Mouse (Mus musculus): ENCODE data around the gene Sptbn4. TPM values are rescaled to one million over a fixed set of nuclear protein-coding genes. Genes with fewer than 3 reads are reported as not detected.

The Sptbn4 gene
- polyA plus RNA-seq, 1 experiment: 0.09 TPM

GRCm38 (mm10) chr7:27433794-27434193, 13.7 kb downstream of the Sptbn4 start:
- TF ChIP-seq POLR2A (IDR thresholded peaks at IDR 0.05; ENCODE audit: low read depth, low read length): no peak
- TF ChIP-seq CTCF (conservative IDR thresholded peaks at IDR 0.05; ENCODE audit: insufficient read depth, insufficient read length, low read depth, low read length): no peak
- H3K4me1 ChIP-seq (ENCODE audit: control insufficient read depth, insufficient read depth, low read length): no peaks in the 10 kb centered on the region
- no peak overlapping the region for H3K27ac ChIP-seq (ENCODE audit: insufficient read depth, low read depth, low read length)
- no peak for DNase-seq
- no peaks in the 10 kb centered on the region for H3K27me3 ChIP-seq (replicated peaks; ENCODE audit: control insufficient read depth, insufficient read depth, low read length)
- no peak overlapping the region for H3K4me3 ChIP-seq (ENCODE audit: insufficient read depth, low read depth, low read length)
- H3K36me3 ChIP-seq (ENCODE audit: control insufficient read depth, insufficient read depth, low read length): no peaks in the 10 kb centered on the region
- 12% methylated on average over 10 of the region's 10 CpGs for WGBS

GRCm38 (mm10) chr7:27433349-27433748, 14.1 kb downstream of the Sptbn4 start:
- H3K27me3 ChIP-seq (replicated peaks; ENCODE audit: control insufficient read depth, insufficient read depth, low read length): no peaks in the 10 kb centered on the region
- WGBS: 35% methylated on average over 10 of the region's 10 CpGs
- H3K36me3 ChIP-seq (ENCODE audit: control insufficient read depth, insufficient read depth, low read length): no peaks in the 10 kb centered on the region
- H3K27ac ChIP-seq (ENCODE audit: insufficient read depth, low read depth, low read length): no peak overlapping the region
- H3K4me3 ChIP-seq (ENCODE audit: insufficient read depth, low read depth, low read length): no peak overlapping the region
- DNase-seq: no peak
- TF ChIP-seq POLR2A (IDR thresholded peaks at IDR 0.05; ENCODE audit: low read depth, low read length) (no peak), CTCF (conservative IDR thresholded peaks at IDR 0.05; ENCODE audit: insufficient read depth, insufficient read length, low read depth, low read length) (no peak)
- H3K4me1 ChIP-seq (ENCODE audit: control insufficient read depth, insufficient read depth, low read length): no peaks in the 10 kb centered on the region

GRCm38 (mm10) chr7:27429135-27429534, 18.4 kb downstream of the Sptbn4 start:
- no peak for DNase-seq
- TF ChIP-seq CTCF (conservative IDR thresholded peaks at IDR 0.05; ENCODE audit: insufficient read depth, insufficient read length, low read depth, low read length) (no peak), POLR2A (IDR thresholded peaks at IDR 0.05; ENCODE audit: low read depth, low read length) (no peak)
- WGBS: 65% methylated on average over 2 of the region's 2 CpGs
- Histone ChIP-seq H3K4me3 (ENCODE audit: insufficient read depth, low read depth, low read length) (no peak overlapping the region), H3K27ac (ENCODE audit: insufficient read depth, low read depth, low read length) (no peak overlapping the region), H3K36me3 (ENCODE audit: control insufficient read depth, insufficient read depth, low read length) (no peaks in the 10 kb centered on the region), H3K4me1 (ENCODE audit: control insufficient read depth, insufficient read depth, low read length) (no peaks in the 10 kb centered on the region), H3K27me3 (replicated peaks; ENCODE audit: control insufficient read depth, insufficient read depth, low read length) (no peaks in the 10 kb centered on the region)

GRCm38 (mm10) chr7:27428002-27428401, 19.5 kb downstream of the Sptbn4 start:
- Histone ChIP-seq H3K27ac (ENCODE audit: insufficient read depth, low read depth, low read length) (no peak overlapping the region), H3K4me3 (ENCODE audit: insufficient read depth, low read depth, low read length) (no peak overlapping the region), H3K4me1 (ENCODE audit: control insufficient read depth, insufficient read depth, low read length) (no peaks in the 10 kb centered on the region), H3K36me3 (ENCODE audit: control insufficient read depth, insufficient read depth, low read length) (no peaks in the 10 kb centered on the region), H3K27me3 (replicated peaks; ENCODE audit: control insufficient read depth, insufficient read depth, low read length) (no peaks in the 10 kb centered on the region)
- WGBS: 73% methylated on average over 11 of the region's 11 CpGs
- DNase-seq: no peak
- TF ChIP-seq CTCF (conservative IDR thresholded peaks at IDR 0.05; ENCODE audit: insufficient read depth, insufficient read length, low read depth, low read length) (no peak), POLR2A (IDR thresholded peaks at IDR 0.05; ENCODE audit: low read depth, low read length) (no peak)

- H3K27ac ChIP-seq (ENCODE audit: insufficient read depth, low read depth, low read length): no peak overlapping the region
- H3K4me3 ChIP-seq (ENCODE audit: insufficient read depth, low read depth, low read length): no peak overlapping the region
- no peaks in the 10 kb centered on the region for H3K4me1 ChIP-seq (ENCODE audit: control insufficient read depth, insufficient read depth, low read length)
- no peak for TF ChIP-seq CTCF (conservative IDR thresholded peaks at IDR 0.05; ENCODE audit: insufficient read depth, insufficient read length, low read depth, low read length)
- TF ChIP-seq POLR2A (IDR thresholded peaks at IDR 0.05; ENCODE audit: low read depth, low read length): no peak
- 93% methylated on average over 1 of the region's 1 CpGs for WGBS
- H3K36me3 ChIP-seq (ENCODE audit: control insufficient read depth, insufficient read depth, low read length): no peaks in the 10 kb centered on the region
- H3K27me3 ChIP-seq (replicated peaks; ENCODE audit: control insufficient read depth, insufficient read depth, low read length): no peaks in the 10 kb centered on the region
- no peak for DNase-seq
Measured at GRCm38 (mm10) chr7:27427387-27427786, 20.1 kb downstream of the Sptbn4 start.

GRCm38 (mm10) chr7:27423556-27424326, 23.7 kb downstream of the Sptbn4 start:
- no peaks in the 10 kb centered on the region for H3K4me1 ChIP-seq (ENCODE audit: control insufficient read depth, insufficient read depth, low read length)

GRCm38 (mm10) chr7:27419101-27419500, 28.4 kb downstream of the Sptbn4 start:
- 76% methylated on average over 3 of the region's 3 CpGs for WGBS
- no peaks in the 10 kb centered on the region for H3K36me3 ChIP-seq (ENCODE audit: control insufficient read depth, insufficient read depth, low read length)
- no peak for DNase-seq
- no peak overlapping the region for H3K27ac ChIP-seq (ENCODE audit: insufficient read depth, low read depth, low read length)
- no peaks in the 10 kb centered on the region for H3K4me1 ChIP-seq (ENCODE audit: control insufficient read depth, insufficient read depth, low read length)
- peak; percentile 32 for TF ChIP-seq CTCF (conservative IDR thresholded peaks at IDR 0.05; ENCODE audit: insufficient read depth, insufficient read length, low read depth, low read length)
- no peak for TF ChIP-seq POLR2A (IDR thresholded peaks at IDR 0.05; ENCODE audit: low read depth, low read length)
- H3K4me3 ChIP-seq (ENCODE audit: insufficient read depth, low read depth, low read length): no peak overlapping the region
- no peaks in the 10 kb centered on the region for H3K27me3 ChIP-seq (replicated peaks; ENCODE audit: control insufficient read depth, insufficient read depth, low read length)

More at GRCm38 (mm10) chr7:27423556-27424326, 23.7 kb downstream of the Sptbn4 start:
- TF ChIP-seq POLR2A (IDR thresholded peaks at IDR 0.05; ENCODE audit: low read depth, low read length) (no peak), CTCF (conservative IDR thresholded peaks at IDR 0.05; ENCODE audit: insufficient read depth, insufficient read length, low read depth, low read length) (no peak)
- DNase-seq: no peak
- Histone ChIP-seq H3K4me3 (ENCODE audit: insufficient read depth, low read depth, low read length) (no peak overlapping the region), H3K27ac (ENCODE audit: insufficient read depth, low read depth, low read length) (no peak overlapping the region), H3K36me3 (ENCODE audit: control insufficient read depth, insufficient read depth, low read length) (no peaks in the 10 kb centered on the region), H3K27me3 (replicated peaks; ENCODE audit: control insufficient read depth, insufficient read depth, low read length) (no peaks in the 10 kb centered on the region)
- whole genome bisulfite sequencing: 76% methylated on average over 12 of the region's 12 CpGs
